Mouse (Mus musculus): ENCODE measurements around the gene Pfn3. TPM values are rescaled to one million over a fixed set of nuclear protein-coding genes. Genes with fewer than 3 reads are reported as not detected.

The Pfn3 gene
- polyA plus RNA-seq, 1 experiment: 0.56 TPM

DNA sequence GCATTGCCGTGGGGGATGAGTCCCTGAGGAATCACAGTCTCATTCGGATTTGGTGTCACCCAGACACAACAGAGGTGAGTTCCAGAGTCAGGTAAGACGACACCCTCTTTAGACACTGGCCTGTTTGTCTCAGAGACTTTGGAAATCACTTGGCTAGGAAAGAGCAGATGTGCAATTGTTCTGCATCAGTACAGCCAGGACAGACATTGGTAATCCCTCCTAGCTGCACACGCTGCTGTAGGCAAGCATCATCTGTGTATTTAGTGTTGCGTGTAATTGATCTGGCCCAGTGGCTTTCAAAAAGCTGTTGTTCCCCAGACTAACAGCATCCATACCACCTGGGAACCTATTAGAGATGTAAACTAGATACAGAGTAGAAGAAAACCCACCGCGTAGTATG, 11.8 kb downstream of the Pfn3 start:
- no peak overlapping the region for H3K4me3 ChIP-seq (ENCODE audit: insufficient read depth, low read length)
- peaks cover 10% of the 10 kb centered on the region for H3K4me1 ChIP-seq (ENCODE audit: control insufficient read depth, insufficient read depth, low read length)
- no peak for TF ChIP-seq POLR2A (IDR thresholded peaks at IDR 0.05; ENCODE audit: extremely low read depth, insufficient read depth, low read length)
- no peak for TF ChIP-seq CTCF (IDR thresholded peaks at IDR 0.05; ENCODE audit: extremely low read depth, insufficient read depth, low read length)

GRCm38 (mm10) chr13:55400039-55400346, 15.0 kb downstream of the Pfn3 start:
- H3K4me1 ChIP-seq (ENCODE audit: control insufficient read depth, insufficient read depth, low read length): peaks cover 7% of the 10 kb centered on the region; the same call in 1 of the 2 replicates
- no peak overlapping the region for H3K27ac ChIP-seq (ENCODE audit: insufficient read depth, low read length)
- TF ChIP-seq CTCF (IDR thresholded peaks at IDR 0.05; ENCODE audit: extremely low read depth, insufficient read depth, low read length) (no peak), POLR2A (IDR thresholded peaks at IDR 0.05; ENCODE audit: extremely low read depth, insufficient read depth, low read length) (no peak)
- no peak overlapping the region for H3K4me3 ChIP-seq (ENCODE audit: insufficient read depth, low read length)

More for the DNA sequence above, 11.8 kb downstream of the Pfn3 start:
- H3K27ac ChIP-seq (ENCODE audit: insufficient read depth, low read length): no peak overlapping the region

DNA sequence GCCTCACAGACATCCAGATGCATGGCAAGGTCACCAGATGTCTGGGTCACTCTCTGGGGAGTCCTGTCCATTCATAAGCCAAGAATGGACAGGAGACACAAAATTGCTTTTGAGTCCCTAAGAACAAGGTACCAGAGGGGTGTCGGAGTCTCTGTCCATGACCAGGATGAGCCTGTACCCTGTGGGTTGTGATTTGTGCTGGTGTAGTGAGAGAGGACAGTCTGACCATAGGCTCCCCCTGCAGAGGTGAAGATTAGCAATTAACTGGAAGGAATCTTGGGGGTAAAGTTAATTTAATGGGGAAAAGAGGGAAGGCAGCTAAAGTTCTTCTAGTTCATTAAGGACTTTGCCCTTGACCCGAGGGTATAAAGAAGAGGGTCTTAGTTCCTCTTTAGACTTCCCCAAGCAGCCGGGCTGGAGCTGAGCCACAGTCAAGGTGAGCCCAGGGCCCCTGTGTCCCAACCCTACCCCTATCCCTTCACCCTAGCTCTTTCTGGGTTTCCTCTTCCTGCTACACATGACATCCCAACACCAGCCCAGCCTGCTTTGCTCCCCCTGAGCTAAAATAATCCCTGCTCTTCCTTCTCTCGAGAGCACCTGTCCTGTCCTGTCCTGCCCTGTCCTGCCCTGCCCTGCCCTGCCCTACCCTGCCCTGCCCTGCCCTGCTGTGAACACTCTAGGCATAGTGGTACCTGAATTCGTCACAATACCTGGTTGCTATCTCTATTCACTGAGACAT, 15.6 kb downstream of the Pfn3 start:
- Histone ChIP-seq H3K4me1 (ENCODE audit: control insufficient read depth, insufficient read depth, low read length) (0 out of 2 replicates have a peak, but pooled peaks cover 4% of the 10 kb centered on the region), H3K4me3 (ENCODE audit: insufficient read depth, low read length) (no peak overlapping the region), H3K27ac (ENCODE audit: insufficient read depth, low read length) (no peak overlapping the region)
- TF ChIP-seq CTCF (IDR thresholded peaks at IDR 0.05; ENCODE audit: extremely low read depth, insufficient read depth, low read length): no peak
- TF ChIP-seq POLR2A (IDR thresholded peaks at IDR 0.05; ENCODE audit: extremely low read depth, insufficient read depth, low read length): no peak

- no peak within 1 kb of the TSS for H3K4me3 ChIP-seq (ENCODE audit: insufficient read depth, low read length)
- no peaks in the 10 kb centered on the region for H3K4me1 ChIP-seq (ENCODE audit: control insufficient read depth, insufficient read depth, low read length)
- TF ChIP-seq POLR2A (IDR thresholded peaks at IDR 0.05; ENCODE audit: extremely low read depth, insufficient read depth, low read length) (no peak), CTCF (IDR thresholded peaks at IDR 0.05; ENCODE audit: extremely low read depth, insufficient read depth, low read length) (no peak)
- no peak within 1 kb of the TSS for H3K27ac ChIP-seq (ENCODE audit: insufficient read depth, low read length)
These were observed 16.9 kb downstream of the Pfn3 start, which contains the start of gene Slc34a1 for GRCm38 (mm10) chr13:55398088-55398487. Slc34a1 (plus strand) TSS chr13:55398187.

GRCm38 (mm10) chr13:55392933-55393332, 22.1 kb downstream of the Pfn3 start:
- Histone ChIP-seq H3K4me1 (ENCODE audit: control insufficient read depth, insufficient read depth, low read length) (no peaks in the 10 kb centered on the region), H3K27ac (ENCODE audit: insufficient read depth, low read length) (no peak overlapping the region), H3K4me3 (ENCODE audit: insufficient read depth, low read length) (no peak overlapping the region)
- no peak for TF ChIP-seq POLR2A (IDR thresholded peaks at IDR 0.05; ENCODE audit: extremely low read depth, insufficient read depth, low read length)
- TF ChIP-seq CTCF (IDR thresholded peaks at IDR 0.05; ENCODE audit: extremely low read depth, insufficient read depth, low read length): no peak

- Histone ChIP-seq H3K4me1 (ENCODE audit: control insufficient read depth, insufficient read depth, low read length) (no peaks in the 10 kb centered on the region), H3K27ac (ENCODE audit: insufficient read depth, low read length) (no peak overlapping the region), H3K4me3 (ENCODE audit: insufficient read depth, low read length) (no peak overlapping the region)
- no peak for TF ChIP-seq CTCF (IDR thresholded peaks at IDR 0.05; ENCODE audit: extremely low read depth, insufficient read depth, low read length)
- no peak for TF ChIP-seq POLR2A (IDR thresholded peaks at IDR 0.05; ENCODE audit: extremely low read depth, insufficient read depth, low read length)
These were observed 23.4 kb downstream of the Pfn3 start for GRCm38 (mm10) chr13:55391626-55392029.

GRCm38 (mm10) chr13:55390644-55391043, 24.4 kb downstream of the Pfn3 start:
- TF ChIP-seq POLR2A (IDR thresholded peaks at IDR 0.05; ENCODE audit: extremely low read depth, insufficient read depth, low read length) (no peak), CTCF (IDR thresholded peaks at IDR 0.05; ENCODE audit: extremely low read depth, insufficient read depth, low read length) (no peak)
- H3K27ac ChIP-seq (ENCODE audit: insufficient read depth, low read length): no peak overlapping the region
- H3K4me1 ChIP-seq (ENCODE audit: control insufficient read depth, insufficient read depth, low read length): peaks cover under 1% of the 10 kb centered on the region; the same call in 1 of the 2 replicates
- no peak overlapping the region for H3K4me3 ChIP-seq (ENCODE audit: insufficient read depth, low read length)

- TF ChIP-seq CTCF (IDR thresholded peaks at IDR 0.05; ENCODE audit: extremely low read depth, insufficient read depth, low read length) (no peak), POLR2A (IDR thresholded peaks at IDR 0.05; ENCODE audit: extremely low read depth, insufficient read depth, low read length) (no peak)
- no peak overlapping the region for H3K4me3 ChIP-seq (ENCODE audit: insufficient read depth, low read length)
- peaks cover 4% of the 10 kb centered on the region for H3K4me1 ChIP-seq (ENCODE audit: control insufficient read depth, insufficient read depth, low read length)
- no peak overlapping the region for H3K27ac ChIP-seq (ENCODE audit: insufficient read depth, low read length)
These were observed 33.2 kb downstream of the Pfn3 start for GRCm38 (mm10) chr13:55381790-55382189.

DNA sequence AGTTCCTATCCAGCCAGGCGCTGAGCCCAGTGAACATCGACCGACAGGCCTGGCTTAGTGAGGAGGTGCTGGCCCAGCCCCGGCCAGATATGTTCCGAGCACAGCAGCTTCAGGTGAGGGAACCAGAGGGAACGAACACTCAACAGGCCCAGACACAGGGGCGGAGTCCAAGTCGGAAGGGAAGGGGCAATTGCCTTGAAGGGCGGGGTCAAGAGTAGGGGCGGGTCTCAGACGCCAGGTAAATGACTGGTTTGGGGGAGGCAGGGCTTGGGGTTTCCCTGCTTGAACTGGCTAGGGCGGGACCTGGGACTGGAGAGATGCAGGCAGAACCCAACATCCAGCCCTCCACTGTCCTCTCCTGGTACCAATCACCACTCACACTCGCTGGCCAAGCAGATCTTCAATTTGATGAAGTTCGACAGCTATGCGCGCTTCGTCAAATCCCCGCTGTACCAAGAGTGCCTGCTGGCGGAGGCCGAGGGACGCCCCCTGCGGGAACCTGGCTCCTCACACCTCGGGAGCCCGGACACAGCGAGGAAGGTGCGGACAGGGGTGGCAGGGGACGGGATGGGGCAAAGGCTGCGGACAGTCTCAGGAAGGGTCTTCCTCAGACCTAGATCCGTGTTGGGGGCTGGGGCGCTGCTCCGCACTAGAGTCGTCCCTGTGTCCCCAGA, 36.0 kb downstream of the Pfn3 start:
- H3K27ac ChIP-seq (ENCODE audit: insufficient read depth, low read length): no peak overlapping the region
- no peak overlapping the region for H3K4me3 ChIP-seq (ENCODE audit: insufficient read depth, low read length)
- TF ChIP-seq POLR2A (IDR thresholded peaks at IDR 0.05; ENCODE audit: extremely low read depth, insufficient read depth, low read length) (no peak), CTCF (IDR thresholded peaks at IDR 0.05; ENCODE audit: extremely low read depth, insufficient read depth, low read length) (no peak)
- peaks cover 2% of the 10 kb centered on the region for H3K4me1 ChIP-seq (ENCODE audit: control insufficient read depth, insufficient read depth, low read length)

DNA sequence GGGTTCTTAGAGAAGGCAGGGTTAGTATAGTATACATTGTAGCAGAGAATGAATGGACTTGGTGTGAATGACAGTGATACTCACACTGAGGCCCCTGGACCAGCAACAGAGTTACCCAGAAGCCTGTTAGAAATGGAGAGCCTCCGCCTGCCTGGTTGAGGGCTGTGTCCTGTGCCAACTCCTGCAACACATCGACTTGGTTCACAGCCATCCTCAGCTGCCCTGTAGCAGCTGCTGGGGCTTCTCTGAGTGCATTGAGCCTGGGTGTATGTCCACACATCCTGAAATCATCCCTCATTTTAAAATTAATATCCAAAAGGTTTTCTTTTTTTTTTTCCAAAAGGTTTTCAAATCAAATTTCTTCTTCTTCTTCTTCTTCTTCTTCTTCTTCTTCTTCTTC, 39.2 kb downstream of the Pfn3 start:
- Histone ChIP-seq H3K27ac (ENCODE audit: insufficient read depth, low read length) (no peak overlapping the region), H3K4me3 (ENCODE audit: insufficient read depth, low read length) (no peak overlapping the region), H3K4me1 (ENCODE audit: control insufficient read depth, insufficient read depth, low read length) (no peaks in the 10 kb centered on the region)
- TF ChIP-seq CTCF (IDR thresholded peaks at IDR 0.05; ENCODE audit: extremely low read depth, insufficient read depth, low read length) (no peak), POLR2A (IDR thresholded peaks at IDR 0.05; ENCODE audit: extremely low read depth, insufficient read depth, low read length) (no peak)
